Mouse (Mus musculus) hindlimb bud, embryonic 11.5 days (tissue): ENCODE data around the gene Cdhr2.

Experiments
- DNase-seq: peaks from one replicate; pipeline ENCODE4 v3.0.0-alpha.2; 2012; ENCODE audit warnings: low read depth, low spot score; ENCODE audit errors: extremely low spot score

Gene Cdhr2

GRCm38 (mm10) chr13:54783235-54783634 lies 82.0 kb downstream of the Cdhr2 start:
- no peak for DNase-seq

DNA sequence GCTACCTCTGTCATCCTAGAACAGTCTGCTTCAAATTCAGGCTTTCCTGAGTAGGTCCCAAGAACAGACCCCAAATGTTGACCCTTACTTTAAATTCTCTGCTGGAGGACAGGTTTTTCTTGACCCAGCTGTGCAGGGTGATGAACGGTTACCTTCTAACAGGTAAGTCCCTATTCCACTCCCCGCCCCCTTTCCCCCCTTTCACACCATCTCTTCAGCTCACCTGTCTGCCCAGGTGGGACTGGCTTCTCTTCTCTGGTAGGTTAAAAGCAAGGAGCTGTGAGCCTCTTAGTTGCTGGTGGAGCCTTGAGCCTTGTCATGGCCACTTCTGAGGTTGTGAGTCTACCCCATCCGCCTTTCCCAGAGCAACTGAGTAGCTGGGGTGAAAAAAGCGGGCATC lies 82.4 kb downstream of the Cdhr2 start, which contains the start of gene Eif4e1b:
Gene Eif4e1b (plus strand): TSS at position 301 of the 400 bp plus-strand sequence.
- no peak for DNase-seq
